Mouse (Mus musculus) testis, postnatal 14 days (tissue): ENCODE results near the gene Ift140.
A peak's percentile ranks its signal among the peaks of the same experiment; 100 is the strongest.

Experiments
- DNase-seq: peaks from one replicate; pipeline ENCODE4 v3.0.0; 2021; ENCODE audit warnings: low spot score

Ift140 gene

GRCm38 (mm10) chr17:25015655-25016291 is at the start of gene Ift140, which contains the start of gene Cramp1l:
TSS of gene Ift140 (plus strand) at chr17:25016085.
TSS of gene Cramp1l (minus strand) at chr17:25015788.
- peak; percentile 100 for DNase-seq

GRCm38 (mm10) chr17:24987221-24987620 is 28.7 kb upstream of the Ift140 start:
- no peak for DNase-seq

GRCm38 (mm10) chr17:24994721-24995120 is 21.2 kb upstream of the Ift140 start:
- no peak for DNase-seq

GRCm38 (mm10) chr17:25005102-25005501 is 10.8 kb upstream of the Ift140 start:
- no peak for DNase-seq

- DNase-seq = no peak
Observed at GRCm38 (mm10) chr17:25007480-25007879, 8.4 kb upstream of the Ift140 start.

- peak; percentile 48 for DNase-seq
Observed at GRCm38 (mm10) chr17:25013606-25014501, 2.0 kb upstream of the Ift140 start.

GRCm38 (mm10) chr17:25014841-25015570 is 879 bp upstream of the Ift140 start:
- peak; percentile 78 for DNase-seq

- peak; percentile 85 for DNase-seq
Observed at GRCm38 (mm10) chr17:25016292-25017132, 627 bp downstream of the Ift140 start.

DNA sequence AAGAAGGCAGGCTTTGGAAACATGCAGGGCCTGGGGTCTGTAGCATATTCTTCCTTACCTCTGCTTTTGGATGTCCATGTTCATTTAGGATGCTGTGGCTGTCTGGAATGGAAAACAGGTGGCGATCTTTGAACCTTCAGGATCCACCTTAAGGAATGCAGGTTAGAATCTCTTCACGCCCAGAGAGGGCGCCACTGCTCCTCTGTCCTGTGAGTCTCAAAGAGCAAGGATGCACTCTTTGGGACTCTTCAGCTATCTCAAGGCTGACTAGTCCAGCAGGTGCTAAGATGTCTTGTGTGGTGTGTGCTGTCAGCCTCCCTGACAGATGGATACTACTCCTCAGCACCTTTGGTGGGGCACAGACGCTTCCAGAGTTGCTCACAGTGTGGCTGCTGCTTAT is 20.3 kb downstream of the Ift140 start:
- no peak for DNase-seq

DNA sequence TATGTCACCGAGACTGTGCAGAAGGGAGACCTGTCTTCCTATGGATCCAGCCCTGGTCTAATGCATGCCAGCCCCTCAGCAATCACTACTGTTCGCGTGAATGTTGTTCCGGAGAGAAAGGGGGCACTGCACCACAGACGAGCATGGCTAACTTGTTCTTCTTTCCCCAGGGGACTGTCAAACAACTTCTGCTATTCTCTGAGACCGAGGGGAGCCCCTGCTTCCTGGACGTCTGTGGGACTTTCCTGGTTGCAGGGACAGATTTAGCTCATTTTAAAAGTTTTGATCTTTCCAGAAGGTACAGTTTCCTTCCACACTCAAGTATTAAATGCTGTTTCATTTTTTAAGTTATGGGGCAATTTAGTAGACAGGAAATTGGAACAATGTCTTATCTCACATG is 29.0 kb downstream of the Ift140 start:
- DNase-seq = no peak

DNA sequence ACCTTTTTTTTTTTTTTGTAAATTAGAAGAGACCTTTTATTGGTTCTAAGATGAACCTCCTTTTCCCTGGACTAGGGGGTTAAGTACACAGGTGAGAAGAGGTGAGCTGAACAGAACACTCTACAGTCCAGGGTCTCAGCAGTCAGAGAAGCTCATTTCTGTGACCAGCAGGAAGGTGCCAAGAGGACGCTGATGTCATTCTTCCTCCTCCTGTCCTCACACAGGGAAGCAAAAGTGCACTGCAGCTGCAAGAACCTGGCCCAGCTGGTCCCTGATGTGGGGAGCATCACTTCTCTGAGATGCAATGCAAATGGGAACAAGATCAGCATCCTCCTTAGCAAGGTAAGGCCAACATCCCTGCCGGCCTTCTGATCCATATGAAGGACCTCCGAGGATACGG is 29.4 kb downstream of the Ift140 start:
- no peak for DNase-seq

GRCm38 (mm10) chr17:25047143-25047542 is 31.3 kb downstream of the Ift140 start:
- no peak for DNase-seq

DNA sequence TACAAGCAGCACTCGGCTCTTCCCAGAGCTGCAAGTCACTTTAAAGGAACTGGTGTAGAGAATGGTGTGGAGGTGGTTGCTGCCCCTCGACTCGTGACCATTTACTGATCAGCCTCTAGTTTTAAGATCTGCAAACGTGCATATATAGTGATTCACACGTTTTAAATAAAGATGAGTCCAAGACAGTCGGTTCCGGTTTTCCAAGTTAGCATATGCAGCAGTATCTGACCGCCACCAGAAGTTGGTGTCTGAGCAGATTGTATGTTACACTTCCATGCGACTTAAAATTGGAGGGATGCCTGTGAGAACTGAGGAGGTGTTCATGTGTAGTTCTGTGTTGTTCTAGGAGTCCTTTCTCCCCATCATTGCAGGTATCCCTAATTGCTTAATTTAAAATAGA is 37.4 kb downstream of the Ift140 start:
- no peak for DNase-seq

DNA sequence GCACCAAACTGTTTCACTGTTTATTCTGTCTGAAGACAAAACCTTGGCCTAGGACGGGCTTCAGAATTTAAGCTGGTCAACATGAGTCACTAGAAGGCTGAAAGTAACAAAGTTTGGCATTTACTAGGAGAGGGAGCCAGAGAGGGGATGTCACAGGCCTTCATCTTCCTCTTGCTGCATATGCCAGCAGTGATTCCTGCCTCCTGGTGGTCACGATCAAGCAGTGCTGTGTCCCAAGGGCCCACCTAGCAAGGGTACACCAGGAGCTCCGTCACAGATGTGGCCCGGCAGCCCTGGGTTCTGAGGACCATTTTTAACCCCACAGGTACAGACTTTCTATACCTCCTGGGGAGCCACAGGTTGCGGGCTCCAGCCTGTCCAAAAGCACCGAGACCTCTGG is 41.2 kb downstream of the Ift140 start:
- no peak for DNase-seq

GRCm38 (mm10) chr17:25063261-25063660 is 47.4 kb downstream of the Ift140 start:
- DNase-seq = no peak

DNA sequence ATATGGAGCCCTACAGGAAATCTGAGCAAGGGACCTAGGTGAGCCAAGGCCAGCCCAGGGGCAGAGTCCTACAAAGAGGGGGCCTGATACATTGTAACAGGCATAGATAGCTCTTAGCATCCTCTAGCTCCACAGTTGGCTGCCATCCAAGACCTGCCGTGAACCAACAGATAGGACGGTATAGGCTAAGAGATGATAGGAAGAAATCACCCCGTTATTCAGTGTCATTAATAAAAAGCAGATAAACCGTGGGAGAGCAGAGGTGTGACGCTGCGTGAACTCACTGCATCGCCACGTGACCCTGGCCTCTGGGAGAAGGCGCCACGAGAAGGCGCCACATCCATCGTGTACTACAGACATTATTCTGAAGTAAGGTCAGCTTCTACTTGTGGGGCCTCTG is 48.0 kb downstream of the Ift140 start:
- DNase-seq = peak; percentile 85

DNA sequence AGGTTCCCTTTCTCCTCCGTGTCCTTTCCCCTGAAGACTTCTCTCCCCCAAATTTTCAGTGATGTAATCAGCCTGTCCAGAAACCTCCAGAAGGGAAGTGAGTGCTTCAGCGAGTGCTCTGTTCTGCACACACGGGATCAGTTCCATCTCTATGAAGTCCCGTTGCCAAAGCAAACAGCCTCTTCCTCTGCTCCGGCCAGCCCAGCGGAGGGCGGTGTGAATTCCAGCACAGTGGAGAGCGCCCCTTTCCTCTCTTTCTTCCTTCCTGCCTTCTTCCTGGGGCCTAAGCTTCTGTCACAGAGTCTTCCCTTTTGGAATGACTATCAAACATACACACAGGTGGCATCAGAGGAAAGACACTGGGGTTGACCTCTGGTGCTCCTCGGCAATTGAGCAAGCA is 48.5 kb downstream of the Ift140 start:
- DNase-seq = no peak

- DNase-seq = no peak
Observed at GRCm38 (mm10) chr17:25065189-25065588, 49.3 kb downstream of the Ift140 start.

- no peak for DNase-seq
Observed at GRCm38 (mm10) chr17:25066595-25066994, 50.7 kb downstream of the Ift140 start.

DNA sequence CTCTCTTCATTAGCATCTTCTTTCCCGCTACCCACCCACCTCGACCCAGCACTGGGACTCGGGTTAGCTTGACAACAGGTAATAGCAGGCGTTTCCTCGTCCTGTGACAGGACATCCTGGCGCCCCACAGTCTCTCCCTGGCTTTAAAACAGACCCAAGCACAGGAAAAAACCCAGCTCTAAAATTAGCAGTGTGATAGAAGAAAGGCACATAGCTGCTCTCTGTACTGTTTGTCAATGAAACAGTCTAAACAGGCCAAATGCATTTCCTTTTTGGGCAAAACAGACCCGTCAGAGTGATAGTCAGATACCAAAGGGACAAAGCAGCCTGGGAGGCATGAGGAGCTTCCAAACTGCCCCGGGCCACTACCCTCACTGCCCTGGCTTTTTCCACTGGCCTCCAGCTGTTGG is 51.6 kb downstream of the Ift140 start:
- no peak for DNase-seq

- DNase-seq = no peak
Observed at GRCm38 (mm10) chr17:25068690-25069089, 52.8 kb downstream of the Ift140 start.

DNA sequence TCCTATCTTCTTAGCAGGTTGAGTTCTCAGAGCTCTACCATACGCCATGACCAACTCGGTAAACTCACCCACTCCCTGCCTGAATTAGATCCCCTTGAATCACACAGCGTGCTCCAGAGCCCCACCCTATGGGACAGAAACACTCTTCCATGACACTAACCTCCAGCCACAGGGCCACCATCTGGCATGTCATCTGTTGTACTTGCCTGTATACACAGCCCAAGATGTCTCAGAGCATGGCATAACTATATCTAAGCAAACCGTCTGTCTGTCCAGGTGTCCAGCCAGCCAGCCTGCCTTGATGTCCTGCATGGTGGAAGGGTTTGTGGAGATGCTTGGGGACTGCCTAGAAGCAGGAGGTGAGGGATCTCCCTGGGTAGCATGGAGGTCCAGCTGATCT is 61.0 kb downstream of the Ift140 start:
- DNase-seq = no peak
